Mouse (Mus musculus) limb, embryonic 10.5 days (tissue): ENCODE results near the gene 4930539E08Rik. TPM values are rescaled to one million over a fixed set of nuclear protein-coding genes. Genes with fewer than 3 reads are reported as not detected.
A peak's percentile ranks its signal among the peaks of the same experiment; 100 is the strongest.

Experiments used
- DNase-seq: peaks from one replicate; pipeline ENCODE4 v3.0.0-alpha.2; 2017; ENCODE audit warnings: low spot score
- H3K27ac ChIP-seq: fragments of 300-500 bp; sonication (generic); 2 replicates; pipeline ENCODE4 v1.5.1; 2016; ENCODE audit warnings: mild to moderate bottlenecking
- H3K27me3 ChIP-seq: fragments of 300-500 bp; sonication (generic); 2 replicates; pipeline ENCODE4 v1.6.1; 2016; ENCODE audit warnings: low read depth, mild to moderate bottlenecking; ENCODE audit not compliant: poor library complexity, severe bottlenecking
- H3K36me3 ChIP-seq: fragments of 300-500 bp; sonication (generic); 2 replicates; pipeline ENCODE4 v1.6.1; 2016; ENCODE audit warnings: mild to moderate bottlenecking, moderate library complexity
- H3K4me1 ChIP-seq: fragments of 300-500 bp; sonication (generic); 2 replicates; pipeline ENCODE4 v1.6.1; 2016
- H3K4me3 ChIP-seq: fragments of 300-500 bp; sonication (generic); 2 replicates; pipeline ENCODE4 v1.5.1; 2016; ENCODE audit warnings: mild to moderate bottlenecking, moderate library complexity
- H3K9me3 ChIP-seq: fragments of 300-500 bp; sonication (generic); replicated peaks from 2 replicates; pipeline ENCODE4 v1.6.1; 2016; ENCODE audit warnings: mild to moderate bottlenecking
- WGBS: fragments of 180-500 bp; shearing (Covaris S2); methylation state at CpG from one replicate; pipeline ENCODE4 v1.1.7; 2016; 5-methylcytosine and 5-hydroxymethylcytosine counted together
- polyA plus RNA-seq: library from polyadenylated mRNA; unstranded; fragments of >200 nt; fragmentation: Nextera tagmentation; extraction: Ambion mirVana; gene quantifications from 2 replicates; pipeline ENCODE4 v1.2.1, GENCODE M21; 2016

The 4930539E08Rik gene
- polyA plus RNA-seq, 1 experiment from 2014 or later = 0.10 TPM

DNA sequence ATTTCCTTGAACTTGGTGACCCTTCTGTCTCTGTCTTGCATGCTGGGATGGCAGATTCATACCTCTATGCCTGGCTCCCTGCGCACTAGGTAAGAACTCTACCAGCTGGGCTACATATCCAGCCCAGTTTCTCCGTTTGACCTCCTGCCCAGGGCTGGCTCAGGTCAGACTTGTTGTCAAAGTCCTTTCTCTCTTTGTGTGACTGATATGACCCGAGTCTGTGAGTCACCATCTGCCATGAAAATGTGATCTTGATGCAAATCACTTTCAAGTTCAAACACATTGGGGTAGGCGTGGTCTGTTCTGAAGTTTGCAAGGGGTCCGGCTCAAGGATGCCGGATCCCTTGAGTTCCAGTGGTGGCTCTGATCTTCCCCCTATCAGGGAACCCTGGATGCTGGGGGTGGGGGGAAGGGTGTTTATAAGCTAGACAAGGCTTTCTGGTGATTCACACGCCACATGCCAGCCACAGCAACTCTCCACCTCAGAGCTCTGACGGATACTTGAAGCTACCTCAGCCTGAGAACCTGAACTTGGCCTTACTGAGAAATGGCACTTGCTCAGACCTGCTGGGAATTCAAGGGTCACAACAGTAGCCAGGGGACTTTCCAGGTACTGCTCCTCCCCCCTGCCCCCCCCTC, 10.0 kb upstream of the 4930539E08Rik start:
- Histone ChIP-seq H3K36me3 (no peaks in the 10 kb centered on the region), H3K27me3 (no peaks in the 10 kb centered on the region), H3K9me3 (no peaks in the 10 kb centered on the region), H3K27ac (no peak overlapping the region), H3K4me3 (no peak overlapping the region), H3K4me1 (peaks cover 1% of the 10 kb centered on the region)
- DNase-seq = no peak
- WGBS = 90% methylated on average over 8 of the region's 8 CpGs

GRCm38 (mm10) chr17:28922096-28922495, 7.0 kb upstream of the 4930539E08Rik start:
- Histone ChIP-seq H3K36me3 (no peaks in the 10 kb centered on the region), H3K27me3 (no peaks in the 10 kb centered on the region), H3K9me3 (no peaks in the 10 kb centered on the region), H3K27ac (no peak overlapping the region), H3K4me1 (no peaks in the 10 kb centered on the region; the same call in 1 of the 2 replicates), H3K4me3 (no peak overlapping the region)
- DNase-seq = no peak
- WGBS = 74% methylated on average over 6 of the region's 6 CpGs

- WGBS = 82% methylated on average over 8 of the region's 8 CpGs
- no peaks in the 10 kb centered on the region; the same call in 1 of the 2 replicates for H3K4me1 ChIP-seq
Observed at GRCm38 (mm10) chr17:28921086-28921485, 6.0 kb upstream of the 4930539E08Rik start.

GRCm38 (mm10) chr17:28916520-28916919, 1.4 kb upstream of the 4930539E08Rik start:
- no peak for DNase-seq
- WGBS = 97% methylated on average over 1 of the region's 1 CpGs
- Histone ChIP-seq H3K36me3 (no peaks in the 10 kb centered on the region), H3K4me3 (no peak overlapping the region), H3K27me3 (no peaks in the 10 kb centered on the region), H3K4me1 (no peaks in the 10 kb centered on the region), H3K27ac (no peak overlapping the region), H3K9me3 (no peaks in the 10 kb centered on the region)

More at GRCm38 (mm10) chr17:28921086-28921485, 6.0 kb upstream of the 4930539E08Rik start:
- Histone ChIP-seq H3K4me3 (no peak overlapping the region), H3K27me3 (no peaks in the 10 kb centered on the region), H3K9me3 (no peaks in the 10 kb centered on the region), H3K27ac (no peak overlapping the region), H3K36me3 (no peaks in the 10 kb centered on the region)
- no peak for DNase-seq

DNA sequence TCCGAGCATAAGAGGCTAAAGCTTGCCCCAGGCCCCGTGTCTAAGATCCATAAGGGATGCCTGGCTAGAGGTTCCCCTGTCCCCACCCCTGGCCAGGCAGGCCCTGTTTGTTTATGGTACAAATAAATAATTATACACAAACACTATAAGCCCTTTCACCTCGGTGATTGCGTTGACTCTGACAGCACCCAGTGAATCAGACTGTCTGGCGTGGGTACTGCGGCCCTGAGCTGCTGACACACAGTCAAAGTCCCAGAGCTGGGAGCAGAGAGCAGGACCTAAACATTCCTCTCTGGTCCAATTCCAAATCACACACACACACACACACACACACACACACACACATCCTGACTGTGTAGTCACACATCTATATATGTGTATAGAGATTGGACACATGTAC, 1.2 kb downstream of the 4930539E08Rik start:
- no peaks in the 10 kb centered on the region for H3K36me3 ChIP-seq
- peaks cover 18% of the 10 kb centered on the region for H3K27me3 ChIP-seq
- no peak overlapping the region for H3K4me3 ChIP-seq
- H3K27ac ChIP-seq = no peak overlapping the region
- no peaks in the 10 kb centered on the region for H3K9me3 ChIP-seq
- H3K4me1 ChIP-seq = peaks cover 10% of the 10 kb centered on the region
- DNase-seq = no peak
- WGBS = 84% methylated on average over 6 of the region's 6 CpGs

- DNase-seq = no peak
- Histone ChIP-seq H3K36me3 (no peaks in the 10 kb centered on the region), H3K27me3 (peaks cover 25% of the 10 kb centered on the region), H3K9me3 (no peaks in the 10 kb centered on the region), H3K4me1 (peaks cover 11% of the 10 kb centered on the region), H3K4me3 (no peak overlapping the region), H3K27ac (no peak overlapping the region)
- WGBS = 85% methylated on average over 5 of the region's 5 CpGs
Observed at GRCm38 (mm10) chr17:28913200-28913599, 1.9 kb downstream of the 4930539E08Rik start.

- WGBS = 17% methylated on average over 7 of the region's 7 CpGs
- H3K36me3 ChIP-seq = no peaks in the 10 kb centered on the region
- no peaks in the 10 kb centered on the region for H3K9me3 ChIP-seq
- H3K27me3 ChIP-seq = peaks cover 34% of the 10 kb centered on the region
- 0 out of 2 replicates have a peak overlapping the region, but pooled peaks have one; percentile 45 for H3K4me3 ChIP-seq
- H3K4me1 ChIP-seq = peaks cover 13% of the 10 kb centered on the region
- no peak overlapping the region for H3K27ac ChIP-seq
- DNase-seq = no peak
Observed at GRCm38 (mm10) chr17:28910139-28910538, 5.0 kb downstream of the 4930539E08Rik start.

DNA sequence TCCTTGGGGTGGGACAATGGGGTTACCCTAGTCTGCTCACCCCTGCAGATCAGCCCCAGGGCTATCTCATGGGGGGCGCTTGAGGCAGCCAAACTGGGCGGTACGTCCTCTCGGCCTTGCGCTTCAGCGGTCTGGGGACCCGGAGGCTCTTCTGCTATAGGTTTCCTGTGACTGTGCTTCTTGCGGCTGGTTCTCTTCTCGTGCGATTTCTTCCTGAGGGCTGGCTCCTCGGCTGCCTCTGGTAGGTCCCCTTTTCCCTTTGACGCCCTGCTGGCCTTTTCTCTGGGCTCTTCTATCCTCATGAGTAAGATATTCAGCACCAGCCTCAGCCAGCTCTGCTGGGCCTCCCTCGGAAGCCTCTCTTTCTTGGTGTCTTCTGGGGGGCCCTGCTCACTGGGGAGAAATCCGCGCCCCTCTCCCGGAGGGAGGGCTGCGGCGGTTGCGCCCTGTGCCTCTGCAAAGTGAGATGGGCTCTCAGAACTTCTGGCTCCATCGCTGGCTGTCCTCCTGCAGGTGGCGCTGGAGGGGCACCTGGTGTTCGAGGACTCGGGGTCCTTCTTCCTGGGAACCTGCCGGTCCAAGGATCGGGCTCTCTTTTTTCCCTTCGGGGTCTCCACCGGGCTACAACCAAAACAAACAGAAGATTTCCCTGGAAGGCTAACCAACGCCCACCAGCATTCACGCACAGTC, 5.7 kb downstream of the 4930539E08Rik start:
- peak overlapping the region; percentile 45 for H3K4me3 ChIP-seq
- no peaks in the 10 kb centered on the region for H3K36me3 ChIP-seq
- no peaks in the 10 kb centered on the region for H3K9me3 ChIP-seq
- peaks cover 37% of the 10 kb centered on the region for H3K27me3 ChIP-seq
- 8% methylated on average over 29 of the region's 29 CpGs for WGBS
- peaks cover 21% of the 10 kb centered on the region for H3K4me1 ChIP-seq
- peak overlapping the region; percentile 63; the same call in 1 of the 2 replicates for H3K27ac ChIP-seq
- DNase-seq = peak; percentile 80

GRCm38 (mm10) chr17:28907959-28908358, 7.2 kb downstream of the 4930539E08Rik start:
- peaks cover 21% of the 10 kb centered on the region for H3K4me1 ChIP-seq

DNA sequence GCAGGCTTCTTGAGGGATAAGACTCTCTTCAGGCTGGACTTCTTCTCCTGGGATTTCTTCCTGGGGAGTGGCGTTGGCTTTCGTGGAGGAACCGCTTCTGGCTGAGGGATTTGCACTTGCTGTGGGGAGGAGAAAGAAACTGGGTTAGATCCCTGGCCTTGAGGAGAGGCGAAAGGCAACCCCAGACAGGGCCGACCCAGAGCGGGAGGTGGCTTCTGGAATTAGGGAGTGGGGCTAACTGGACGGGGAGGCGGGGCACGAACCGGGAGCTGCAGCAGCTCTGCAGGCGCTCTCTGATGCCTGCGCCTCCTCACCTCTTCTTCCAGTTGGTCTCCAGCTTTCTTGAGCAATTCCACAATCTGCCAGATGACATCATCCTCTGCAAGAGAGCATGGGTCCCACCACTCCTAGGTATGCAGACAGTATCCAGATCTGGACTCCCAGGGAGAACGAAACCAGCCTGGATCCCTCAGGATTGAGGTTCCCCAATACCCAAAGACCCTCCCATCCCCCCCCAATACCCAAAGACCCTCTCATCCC, 9.7 kb downstream of the 4930539E08Rik start:
- H3K27ac ChIP-seq = no peak overlapping the region

More at GRCm38 (mm10) chr17:28907959-28908358, 7.2 kb downstream of the 4930539E08Rik start:
- no peak overlapping the region for H3K4me3 ChIP-seq
- 84% methylated on average over 7 of the region's 7 CpGs for WGBS
- H3K27me3 ChIP-seq = peaks cover 37% of the 10 kb centered on the region
- H3K9me3 ChIP-seq = no peaks in the 10 kb centered on the region
- DNase-seq = no peak
- no peak overlapping the region for H3K27ac ChIP-seq
- H3K36me3 ChIP-seq = no peaks in the 10 kb centered on the region

DNA sequence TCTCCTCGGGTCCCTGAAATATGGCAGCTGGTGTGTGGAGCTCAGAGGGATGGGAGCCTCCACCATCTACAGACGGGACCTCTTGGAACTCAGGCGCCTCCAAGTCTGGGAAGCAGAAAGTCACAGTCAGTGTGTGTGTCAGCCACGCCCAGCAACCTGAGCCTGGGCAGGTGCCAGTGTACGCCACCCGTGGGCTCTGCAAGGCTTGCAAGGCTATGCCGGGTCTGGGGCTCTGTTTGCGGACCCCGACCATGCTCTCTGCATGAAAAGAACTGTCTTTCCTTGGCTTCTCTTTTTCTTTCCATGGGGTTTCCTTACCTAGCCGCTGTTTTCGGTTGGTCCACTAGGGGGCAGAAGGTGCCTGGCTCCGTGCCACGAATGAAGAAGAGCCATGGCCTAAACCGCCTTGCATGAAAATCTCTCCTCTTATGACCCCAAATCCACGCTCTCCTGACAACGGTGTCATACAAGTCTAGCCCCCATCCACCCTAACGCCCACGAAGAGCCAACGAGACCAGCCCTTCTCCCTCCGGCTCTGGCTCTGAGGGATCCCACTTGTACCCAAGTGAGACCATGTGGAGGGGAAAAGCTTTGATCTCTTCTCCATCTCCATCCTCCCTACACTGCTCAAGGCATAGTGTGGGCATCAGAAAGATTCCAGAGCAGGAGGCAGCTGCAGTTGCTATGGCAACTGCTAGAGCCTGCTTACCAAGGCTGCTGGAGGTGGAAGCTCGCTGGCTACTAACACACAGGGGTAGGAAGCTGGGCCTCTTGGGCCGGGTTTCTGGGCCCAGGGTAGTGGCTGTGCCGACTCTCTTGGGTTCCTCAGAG, 10.4 kb downstream of the 4930539E08Rik start:
- H3K4me1 ChIP-seq = peaks cover 20% of the 10 kb centered on the region
- H3K36me3 ChIP-seq = no peaks in the 10 kb centered on the region
- DNase-seq = peak; percentile 75
- WGBS = 38% methylated on average over 23 of the region's 23 CpGs
- H3K27ac ChIP-seq = no peak overlapping the region
- peaks cover 27% of the 10 kb centered on the region for H3K27me3 ChIP-seq
- H3K9me3 ChIP-seq = no peaks in the 10 kb centered on the region
- no peak overlapping the region for H3K4me3 ChIP-seq

More for the DNA sequence above, 9.7 kb downstream of the 4930539E08Rik start:
- no peaks in the 10 kb centered on the region for H3K36me3 ChIP-seq
- H3K4me1 ChIP-seq = peaks cover 21% of the 10 kb centered on the region
- peaks cover 34% of the 10 kb centered on the region for H3K27me3 ChIP-seq
- no peak for DNase-seq
- no peak overlapping the region for H3K4me3 ChIP-seq
- 63% methylated on average over 13 of the region's 13 CpGs for WGBS
- no peaks in the 10 kb centered on the region for H3K9me3 ChIP-seq

DNA sequence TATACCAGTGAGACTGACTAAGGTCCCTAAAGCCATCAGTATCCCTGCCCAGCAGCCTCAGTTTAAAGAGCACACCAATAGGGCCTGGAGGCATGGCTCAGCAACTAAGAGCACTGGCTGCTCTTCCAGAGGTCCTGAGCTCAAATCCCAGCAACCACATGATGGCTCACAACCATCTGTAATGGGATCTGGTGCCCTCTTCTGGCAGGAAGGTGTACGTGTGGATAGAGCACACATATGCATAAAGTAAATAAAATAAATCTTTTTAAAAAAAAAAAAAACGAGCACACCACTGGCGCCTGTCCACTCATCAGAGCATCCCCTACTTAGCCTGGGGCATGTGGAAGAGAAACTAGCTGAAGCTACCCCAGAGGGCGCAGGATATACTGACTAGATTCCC, 13.6 kb downstream of the 4930539E08Rik start:
- Histone ChIP-seq H3K4me3 (no peak overlapping the region), H3K27me3 (peaks cover 9% of the 10 kb centered on the region), H3K36me3 (no peaks in the 10 kb centered on the region), H3K4me1 (peaks cover 21% of the 10 kb centered on the region), H3K9me3 (no peaks in the 10 kb centered on the region), H3K27ac (no peak overlapping the region)
- WGBS = 74% methylated on average over 4 of the region's 4 CpGs
- no peak for DNase-seq
